Mouse (Mus musculus) thymus, postnatal 0 days (tissue): ENCODE results near the gene Eif5a2. TPM values are rescaled to one million over a fixed set of nuclear protein-coding genes. Genes with fewer than 3 reads are reported as not detected.

Experiments
- DNase-seq: peaks from one replicate; pipeline ENCODE4 v3.0.0-alpha.2; 2015; ENCODE audit warnings: low spot score
- polyA plus RNA-seq: library from polyadenylated mRNA; unstranded; fragments of >200 nt; fragmentation: Nextera tagmentation; extraction: Ambion mirVana; gene quantifications from 2 replicates; pipeline ENCODE4 v1.2.1, GENCODE M21; 2015

Gene Eif5a2
- polyA plus RNA-seq, 1 experiment from 2014 or later, result 4.3 TPM

GRCm38 (mm10) chr3:28808039-28808643 lies 27.1 kb downstream of the Eif5a2 start:
- no peak for DNase-seq

GRCm38 (mm10) chr3:28811441-28811840 lies 30.4 kb downstream of the Eif5a2 start:
- no peak for DNase-seq

GRCm38 (mm10) chr3:28814361-28814760 lies 33.3 kb downstream of the Eif5a2 start:
- DNase-seq, result peak; percentile 58

- DNase-seq, result no peak
These were observed 35.0 kb downstream of the Eif5a2 start for GRCm38 (mm10) chr3:28816010-28816540.

- DNase-seq, result no peak
These were observed 45.2 kb downstream of the Eif5a2 start for GRCm38 (mm10) chr3:28826272-28826671.

- no peak for DNase-seq
These were observed 46.5 kb downstream of the Eif5a2 start for GRCm38 (mm10) chr3:28827605-28828004.

GRCm38 (mm10) chr3:28829454-28829853 lies 48.4 kb downstream of the Eif5a2 start:
- DNase-seq, result no peak

GRCm38 (mm10) chr3:28836796-28837371 lies 55.8 kb downstream of the Eif5a2 start:
- no peak for DNase-seq

GRCm38 (mm10) chr3:28841886-28842649 lies 61.0 kb downstream of the Eif5a2 start:
- DNase-seq, result no peak

GRCm38 (mm10) chr3:28843231-28843630 lies 62.2 kb downstream of the Eif5a2 start:
- no peak for DNase-seq

- DNase-seq, result no peak
These were observed 66.0 kb downstream of the Eif5a2 start for GRCm38 (mm10) chr3:28847115-28847514.

Other genes with a start within 250 kb of the Eif5a2 start
- gene Slc2a2, start 83.4 kb upstream of the Eif5a2 start, polyA plus RNA-seq, result 0.12 and 0.22 TPM in 2 replicates
- 474 and 526 TPM in 2 replicates for gene Rpl22l1, start 24.2 kb downstream of the Eif5a2 start, polyA plus RNA-seq
- gene Gm1527, start 111.3 kb downstream of the Eif5a2 start, polyA plus RNA-seq, result not detected in 2 replicates